Mouse (Mus musculus) 416B (cell line): ENCODE results near the gene Hoxa1.

ENCODE experiments used
- DNase-seq: peaks from one replicate; pipeline ENCODE4 v3.0.0; 2011; ENCODE audit warnings: low read depth

Hoxa1 gene

DNA sequence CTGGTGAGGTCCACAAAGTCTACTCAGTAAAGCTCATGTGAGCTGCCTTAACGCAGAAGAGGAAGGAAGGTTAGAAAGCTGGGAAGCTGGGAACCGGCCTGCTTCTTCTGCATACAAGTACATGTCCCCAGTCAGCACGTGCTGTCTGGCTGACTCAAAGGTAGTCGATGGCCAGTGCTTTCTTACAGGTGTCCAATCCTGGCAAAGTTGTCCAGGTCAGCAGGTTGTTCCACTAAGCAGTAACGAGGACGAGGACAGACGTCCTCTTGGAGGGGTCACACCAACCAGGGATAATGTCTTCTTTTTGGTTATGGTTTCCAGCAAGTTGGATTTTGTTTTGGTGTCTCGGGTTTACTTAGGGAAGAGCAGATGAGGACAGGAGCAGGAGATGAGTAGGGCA, 31.8 kb upstream of the Hoxa1 start:
- no peak for DNase-seq

DNA sequence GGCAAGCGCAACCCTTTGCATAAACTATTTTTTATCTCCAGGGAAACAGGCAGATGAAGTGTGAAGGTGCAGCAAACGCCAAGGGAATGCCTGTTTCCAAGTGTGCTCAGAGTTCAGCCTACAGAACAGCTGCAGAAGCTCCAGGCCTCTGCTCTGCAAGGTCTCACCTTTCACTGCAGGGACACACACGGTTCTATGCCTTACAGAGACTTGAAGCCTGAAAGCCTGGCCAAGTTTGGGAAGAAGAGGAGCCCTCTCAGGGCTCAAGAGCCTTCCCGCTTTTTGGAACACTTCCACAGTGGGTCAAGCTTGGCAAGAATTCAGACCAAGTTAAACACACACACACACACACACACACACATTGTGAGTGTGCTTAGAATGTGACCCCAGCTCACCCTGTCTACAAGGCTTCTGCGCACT, 31.1 kb upstream of the Hoxa1 start:
- DNase-seq = no peak

DNA sequence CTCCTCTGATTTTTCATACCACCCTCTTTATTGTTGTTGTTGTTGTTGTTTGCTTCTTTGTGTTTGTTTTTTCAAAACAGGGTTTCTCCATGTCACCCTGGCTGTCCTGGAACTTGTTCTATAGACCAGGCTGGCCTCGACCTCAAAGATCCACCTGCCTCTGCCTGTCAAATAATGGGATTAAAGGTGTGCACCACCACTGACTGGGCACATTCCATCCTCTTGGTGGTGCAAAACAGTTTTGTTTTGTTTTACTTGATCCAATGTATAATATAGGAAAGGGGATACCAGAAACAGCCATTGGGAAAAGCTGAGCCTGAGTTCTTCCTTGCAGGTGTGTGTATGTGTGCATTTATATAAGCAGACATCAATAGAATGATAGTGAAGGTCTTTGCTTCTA, 28.4 kb upstream of the Hoxa1 start:
- DNase-seq = no peak

DNA sequence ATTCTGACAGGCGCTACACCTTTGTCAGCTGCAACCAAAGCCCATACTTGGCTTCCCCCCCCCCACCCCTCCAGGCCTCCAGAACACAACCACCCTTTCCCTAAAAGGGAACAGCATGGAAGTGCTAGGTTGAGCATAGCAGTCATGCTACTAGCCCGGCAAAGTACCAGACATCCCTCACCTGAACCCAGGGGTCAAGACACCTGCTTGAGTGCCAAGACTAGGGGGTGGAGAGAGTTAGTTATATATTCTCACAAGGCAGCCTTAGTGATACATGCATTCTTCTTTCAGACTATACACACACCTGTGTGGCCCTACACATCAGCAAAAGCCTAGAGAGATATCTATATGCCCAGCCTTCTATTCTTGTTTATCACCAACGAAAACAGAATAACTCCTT, 27.7 kb upstream of the Hoxa1 start:
- DNase-seq = no peak

DNA sequence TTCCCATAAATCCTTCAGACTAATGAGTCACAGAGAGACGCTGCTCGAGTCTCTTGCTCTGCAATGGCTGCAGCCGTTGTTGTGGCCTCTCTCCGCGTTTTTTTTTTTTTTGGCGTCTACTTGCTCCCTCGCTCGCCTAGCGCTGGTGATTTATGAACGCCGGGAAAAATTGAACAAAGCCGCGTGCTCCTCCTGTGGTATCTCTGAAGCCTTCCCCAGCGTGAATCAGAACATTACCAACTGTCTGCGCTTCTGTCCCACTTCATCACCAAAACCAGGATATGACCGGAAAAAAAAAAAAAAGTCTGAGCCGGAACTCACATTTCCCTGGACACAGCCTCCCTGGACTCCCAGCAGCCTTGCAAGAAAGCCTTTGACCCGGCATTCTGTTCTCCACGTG, 27.1 kb upstream of the Hoxa1 start:
- no peak for DNase-seq

DNA sequence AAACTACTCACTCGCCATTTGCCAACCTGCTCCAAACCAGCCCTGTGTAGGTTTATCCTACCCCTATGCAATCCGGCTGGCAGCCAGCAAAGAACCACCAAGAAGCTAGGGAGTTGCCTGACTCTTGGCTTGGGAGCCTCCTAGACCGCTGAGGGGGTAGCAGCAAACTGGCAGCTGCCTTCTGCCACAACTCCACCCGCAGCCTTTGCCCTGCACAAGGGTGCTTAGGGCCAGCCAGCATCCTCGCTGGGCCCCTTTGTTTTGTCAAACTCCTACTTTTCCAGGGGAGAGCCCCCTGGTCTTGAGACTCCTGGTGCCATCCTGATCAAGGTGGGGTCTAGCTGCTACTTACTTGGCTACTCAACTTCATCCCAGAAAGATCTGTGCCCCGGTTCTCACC, 26.6 kb upstream of the Hoxa1 start:
- DNase-seq = no peak

DNA sequence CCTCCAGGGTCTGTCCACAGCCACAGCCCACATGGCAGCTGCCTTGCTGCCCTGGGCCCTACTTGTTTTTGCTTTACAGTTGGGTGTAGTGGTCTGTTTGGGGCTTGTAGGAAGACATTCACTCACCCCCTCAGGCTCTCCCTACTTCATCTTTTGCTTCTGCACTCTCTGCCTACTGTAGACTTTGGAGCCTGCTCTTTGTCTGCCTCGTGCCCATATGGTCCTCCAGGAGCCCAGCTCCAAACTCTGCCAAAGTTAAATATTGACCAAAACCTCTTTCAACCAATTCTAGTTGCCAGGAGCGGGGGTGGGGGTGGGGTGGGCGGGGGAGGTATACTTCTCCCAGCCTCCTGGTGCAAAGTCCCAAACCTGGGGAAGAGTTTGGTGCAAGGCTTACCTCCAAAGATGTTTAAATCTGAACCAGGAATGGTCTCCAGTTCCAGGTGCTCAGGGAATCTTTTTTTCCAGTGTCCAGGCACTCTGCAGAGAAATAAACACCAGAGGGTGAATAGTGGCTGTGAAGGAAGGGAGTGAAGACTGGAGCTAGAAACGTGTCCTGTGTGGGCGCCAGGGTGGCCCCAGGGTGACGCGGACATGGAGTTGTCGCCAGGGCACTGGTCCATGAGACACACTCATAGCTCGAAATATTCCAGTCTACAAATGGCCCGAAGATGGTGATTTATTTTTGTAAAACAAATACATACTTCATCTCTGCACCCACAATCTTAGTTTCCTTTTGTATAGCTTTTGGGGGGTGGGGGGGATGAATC, 25.4 kb upstream of the Hoxa1 start:
- no peak for DNase-seq

DNA sequence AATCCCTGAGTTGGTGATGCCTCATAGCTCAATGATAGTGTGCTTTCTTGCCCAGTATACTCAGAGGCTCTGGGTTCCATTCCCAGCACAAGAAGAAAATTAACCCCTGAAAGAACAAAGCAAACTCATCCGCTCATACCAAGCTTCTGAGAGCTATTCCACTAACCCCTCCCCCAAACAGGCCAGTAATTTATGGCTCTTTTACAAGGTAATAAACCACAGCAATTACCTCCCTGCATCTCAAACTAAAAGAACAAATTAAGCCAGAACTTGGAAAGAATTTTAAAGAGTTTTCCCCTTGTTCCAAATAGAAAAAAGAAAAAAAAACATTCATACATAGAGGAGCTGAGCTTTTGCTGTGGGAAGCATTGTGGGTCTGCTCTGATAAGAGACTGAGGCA, 24.7 kb upstream of the Hoxa1 start:
- DNase-seq = no peak

DNA sequence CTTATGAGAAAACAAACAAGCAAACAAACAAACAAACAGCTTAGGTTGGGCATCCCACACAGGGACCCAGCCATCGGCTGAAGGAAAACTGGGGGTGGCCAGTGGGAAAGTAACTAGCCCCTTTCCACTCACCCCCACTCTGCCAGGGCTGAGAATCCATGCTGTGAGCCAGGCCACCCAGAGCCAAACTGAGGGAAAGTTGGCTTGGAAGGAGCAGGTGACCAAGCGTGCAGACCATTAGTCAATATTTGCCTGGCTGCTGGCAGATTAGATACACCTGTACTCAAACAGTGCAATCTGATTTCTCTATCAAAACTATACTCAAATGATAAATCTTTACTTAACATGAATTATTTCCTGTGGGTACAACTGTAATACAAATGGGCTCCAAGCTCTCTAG, 23.9 kb upstream of the Hoxa1 start:
- DNase-seq = no peak

DNA sequence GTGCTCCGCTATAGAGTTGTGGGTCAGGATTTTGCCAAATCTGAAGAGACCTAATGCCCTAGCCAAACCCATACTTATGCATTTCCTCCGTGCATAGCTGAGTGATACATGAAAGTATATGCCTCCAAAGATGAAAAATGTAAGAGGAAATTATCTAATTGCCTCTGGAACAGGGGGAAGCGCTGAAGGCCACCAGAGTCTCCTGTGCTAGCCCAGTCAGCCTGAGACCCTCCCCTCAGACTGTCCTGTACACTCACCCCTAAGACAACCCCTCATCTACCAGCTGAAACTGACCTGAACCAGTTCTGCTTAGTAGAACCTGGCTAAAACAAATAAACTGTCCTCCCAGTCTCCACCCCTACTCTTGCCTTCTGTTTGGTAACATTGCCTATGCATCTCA, 22.6 kb upstream of the Hoxa1 start:
- no peak for DNase-seq

DNA sequence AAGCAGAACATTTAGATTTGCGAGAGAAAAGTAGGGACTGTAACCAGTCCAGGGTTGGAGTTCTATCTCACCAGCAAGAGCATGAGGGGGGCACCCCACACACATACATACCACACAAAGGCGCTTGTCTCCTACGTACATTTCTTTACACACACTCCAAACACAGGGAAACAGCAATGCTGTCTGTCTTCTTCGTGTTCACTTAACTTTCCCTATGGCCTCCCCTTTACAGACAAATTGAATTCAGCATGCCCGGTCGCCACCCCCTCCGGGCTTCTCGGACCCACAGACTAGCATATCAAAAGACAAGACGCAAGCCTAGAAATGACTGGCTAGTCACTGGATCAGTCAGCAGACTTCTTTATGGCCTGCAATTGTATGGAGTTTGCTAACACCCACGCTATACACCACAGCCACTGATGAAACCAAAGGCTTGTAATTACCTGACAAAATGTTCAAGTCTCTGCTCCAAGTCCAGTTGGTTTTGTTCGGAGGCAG, 22.1 kb upstream of the Hoxa1 start:
- no peak for DNase-seq

DNA sequence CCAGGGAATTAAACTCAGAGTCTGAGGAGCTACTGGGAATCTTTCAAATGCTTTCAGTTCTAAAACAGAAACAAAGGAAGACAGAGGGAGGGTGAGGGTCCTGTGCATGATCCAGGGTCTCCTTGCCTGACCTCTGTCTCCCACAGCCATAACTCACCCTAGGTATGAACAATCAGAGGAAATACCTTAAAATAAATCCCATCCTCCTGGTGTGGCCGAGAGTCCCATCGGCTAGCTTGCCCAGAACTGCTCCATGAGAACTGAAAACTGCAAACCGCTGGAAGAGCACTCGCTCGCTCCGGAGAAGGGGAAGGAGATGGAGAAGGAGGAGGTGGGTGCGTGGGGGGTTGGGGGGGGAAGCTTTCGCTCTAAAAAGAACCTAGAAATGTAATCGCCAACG, 21.6 kb upstream of the Hoxa1 start:
- DNase-seq = no peak

DNA sequence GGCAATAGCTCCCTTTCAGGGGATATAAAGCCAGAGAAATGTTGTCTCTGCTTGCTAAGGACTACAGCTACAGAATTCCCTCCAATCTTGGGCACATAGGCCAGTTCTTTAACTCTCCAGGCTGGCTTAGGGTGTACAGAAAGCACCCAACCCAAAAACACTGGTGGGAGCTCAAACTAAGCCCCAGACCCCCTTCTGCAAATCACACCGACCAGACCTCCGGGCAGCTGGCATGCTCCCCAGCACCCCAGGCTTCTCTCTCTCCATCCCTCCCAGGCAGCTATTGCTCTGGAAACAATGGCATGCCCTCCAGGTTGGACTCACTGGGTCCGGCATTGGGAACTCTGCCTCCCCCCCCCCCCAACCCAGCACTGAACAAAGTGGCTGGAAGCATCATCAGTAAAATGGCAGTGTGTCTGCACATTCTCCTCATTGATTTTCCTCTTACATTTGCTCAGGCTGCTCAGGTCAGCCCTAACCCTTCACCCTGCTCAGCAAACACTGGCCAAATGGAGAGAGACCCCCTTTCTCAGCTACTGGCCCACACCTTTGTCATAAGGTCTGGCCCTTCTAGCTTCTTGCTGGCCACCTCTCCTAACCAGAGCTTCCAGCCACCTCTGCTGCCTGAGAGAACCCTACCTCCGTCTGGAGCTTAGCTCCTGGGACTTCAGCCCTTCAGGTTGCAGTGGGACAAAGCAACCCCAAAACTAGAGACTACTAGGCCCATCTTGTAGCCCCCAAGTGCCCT, 21.0 kb upstream of the Hoxa1 start:
- DNase-seq = no peak

DNA sequence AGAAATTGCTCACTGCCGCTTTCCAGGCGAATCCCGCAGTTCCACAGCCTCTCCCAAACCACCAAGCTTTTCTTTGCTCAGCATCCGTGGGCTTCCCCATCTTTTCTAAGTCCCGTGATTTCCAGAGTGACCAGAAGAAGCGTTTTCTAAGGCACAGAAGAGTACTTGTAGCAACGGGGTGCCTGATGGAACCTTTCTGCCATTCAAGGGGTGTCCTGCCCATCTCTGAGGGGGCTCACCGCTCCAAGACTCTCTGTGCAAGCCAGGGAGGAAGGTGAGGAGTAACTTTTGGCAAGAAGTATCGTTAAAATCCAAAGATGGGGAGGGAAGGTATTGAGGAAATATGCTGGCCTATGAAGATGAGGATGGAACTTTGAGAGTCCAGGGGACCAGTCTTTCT, 19.7 kb upstream of the Hoxa1 start:
- no peak for DNase-seq

DNA sequence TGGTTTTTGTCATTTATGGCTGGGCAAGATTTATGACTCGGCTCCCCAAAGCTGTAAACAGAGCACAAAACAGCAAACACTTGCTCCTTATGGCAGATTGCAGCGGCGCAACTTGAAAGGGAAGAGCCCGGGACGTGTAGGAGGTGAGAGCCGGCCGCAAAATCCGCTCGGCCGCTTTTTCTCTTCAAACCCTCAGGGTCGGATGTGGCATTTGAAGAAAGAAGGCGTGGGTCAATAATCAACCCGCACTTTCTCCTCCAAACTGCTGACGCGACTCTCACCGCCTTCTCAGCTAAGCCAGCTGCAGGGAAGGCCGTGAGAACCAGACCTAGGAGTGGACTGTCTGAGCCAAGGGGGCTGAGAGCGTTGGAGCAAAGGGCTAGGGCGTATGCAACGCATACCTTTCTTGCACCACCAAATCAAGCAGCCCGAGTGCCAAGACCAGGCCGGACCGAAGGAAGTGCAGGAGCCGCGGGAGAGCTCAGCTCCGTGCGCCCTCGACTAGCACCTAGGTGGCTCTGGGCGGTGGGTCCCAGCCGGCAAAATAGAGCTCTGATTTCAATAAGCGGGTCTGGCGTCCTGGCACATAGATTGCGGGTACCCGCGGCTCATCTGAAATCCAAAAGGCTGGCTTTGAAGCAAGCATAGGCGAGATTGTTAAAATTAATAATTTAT, 19.1 kb upstream of the Hoxa1 start, which contains the start of gene 5730596B20Rik:
TSS of gene 5730596B20Rik (plus strand) at position 438 of the 675 bp plus-strand sequence.
- DNase-seq = no peak

DNA sequence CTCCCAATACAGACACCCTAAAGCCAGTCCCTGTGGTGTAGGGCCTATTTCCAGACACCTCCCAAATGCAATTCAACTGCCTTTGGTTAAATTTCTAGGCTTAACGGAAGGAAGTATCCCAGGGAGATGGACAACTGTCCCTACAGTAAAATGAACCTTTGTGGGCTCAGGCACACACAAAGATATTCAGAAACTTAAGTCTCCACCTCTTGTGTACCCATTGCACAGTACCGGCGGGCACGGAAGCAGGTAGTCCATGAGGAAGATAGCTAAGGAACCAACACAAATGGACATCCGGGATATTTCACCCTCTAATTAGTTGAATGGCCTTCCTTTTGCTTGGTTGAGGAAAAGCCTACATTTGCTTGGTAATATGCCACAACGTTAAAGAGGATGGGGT, 18.3 kb upstream of the Hoxa1 start:
- no peak for DNase-seq

DNA sequence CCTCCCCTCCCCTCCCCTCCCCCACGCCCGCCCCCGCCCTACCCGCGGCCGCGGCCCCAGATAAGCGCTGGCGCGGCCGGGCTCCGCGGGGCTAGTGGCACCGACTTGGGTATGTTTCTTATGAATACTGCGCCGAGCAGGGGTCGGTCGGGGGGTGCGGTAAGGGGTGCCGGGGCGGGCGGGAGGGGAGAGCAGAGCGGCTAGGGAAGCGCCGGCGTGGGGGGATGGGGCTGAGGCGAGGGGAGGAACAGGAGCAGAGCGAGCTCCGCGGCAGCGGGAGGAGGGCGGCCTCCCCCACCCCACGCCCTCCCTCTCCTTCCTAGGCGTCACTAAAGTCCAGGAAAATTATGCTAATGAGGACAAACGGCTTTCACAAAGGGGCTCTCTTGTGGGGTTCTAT, 17.7 kb upstream of the Hoxa1 start:
- no peak for DNase-seq

DNA sequence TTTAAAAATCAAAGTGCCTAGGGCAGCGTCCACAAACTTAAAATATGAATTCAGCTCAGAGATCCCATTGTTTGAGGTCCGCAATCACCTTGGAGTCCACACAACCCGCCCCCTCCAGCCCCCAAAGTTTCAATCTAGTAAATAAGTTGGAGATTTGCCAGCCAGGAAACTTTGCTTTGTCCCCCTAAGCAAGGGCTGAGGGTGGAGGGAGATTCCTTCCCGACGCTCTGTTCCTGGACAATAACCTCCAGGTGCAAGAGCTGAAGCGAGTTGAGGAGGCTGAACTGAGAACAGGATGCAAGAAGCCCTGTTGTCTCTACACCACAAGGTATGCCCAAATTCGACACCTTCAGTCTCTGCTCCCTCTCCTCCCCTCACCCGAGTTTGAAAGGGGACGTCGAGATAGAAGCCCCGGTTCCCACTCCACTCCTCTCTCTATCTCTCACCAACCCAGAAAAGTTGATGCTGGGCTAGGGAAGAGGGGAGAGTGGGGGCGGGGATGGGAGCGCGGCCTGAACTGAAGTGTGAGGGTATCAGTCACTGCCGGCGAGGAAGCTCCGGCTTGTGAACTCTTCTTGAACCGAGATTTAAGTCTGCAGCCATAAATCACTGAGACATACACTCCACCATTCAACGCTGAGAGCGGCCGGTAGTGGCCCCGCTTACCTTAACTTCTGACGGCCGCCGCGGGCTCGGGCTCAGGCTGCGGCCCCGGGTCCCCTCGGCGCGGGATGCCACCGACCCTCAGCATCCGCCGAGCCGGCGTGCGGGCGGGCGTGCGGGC, 17.0 kb upstream of the Hoxa1 start:
- DNase-seq = no peak

DNA sequence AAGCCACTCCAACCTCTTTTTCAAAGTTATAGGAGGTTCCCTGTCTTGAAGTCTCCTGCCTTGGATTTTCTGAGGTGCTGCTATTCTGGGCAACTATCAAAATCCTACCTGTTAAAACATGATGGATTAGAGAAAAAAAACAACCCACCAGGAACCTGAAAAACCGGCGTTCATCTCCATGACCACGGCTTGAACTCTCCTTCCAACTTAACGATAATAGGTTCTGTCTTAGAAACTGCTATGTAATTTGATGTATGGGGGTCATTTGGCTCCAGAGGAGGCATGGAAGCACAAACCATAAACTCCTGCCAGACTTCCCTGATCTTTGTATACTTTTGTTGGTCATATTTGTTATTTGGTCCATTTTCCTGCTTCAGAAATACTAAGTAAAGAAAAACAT, 15.5 kb upstream of the Hoxa1 start:
- DNase-seq = no peak

DNA sequence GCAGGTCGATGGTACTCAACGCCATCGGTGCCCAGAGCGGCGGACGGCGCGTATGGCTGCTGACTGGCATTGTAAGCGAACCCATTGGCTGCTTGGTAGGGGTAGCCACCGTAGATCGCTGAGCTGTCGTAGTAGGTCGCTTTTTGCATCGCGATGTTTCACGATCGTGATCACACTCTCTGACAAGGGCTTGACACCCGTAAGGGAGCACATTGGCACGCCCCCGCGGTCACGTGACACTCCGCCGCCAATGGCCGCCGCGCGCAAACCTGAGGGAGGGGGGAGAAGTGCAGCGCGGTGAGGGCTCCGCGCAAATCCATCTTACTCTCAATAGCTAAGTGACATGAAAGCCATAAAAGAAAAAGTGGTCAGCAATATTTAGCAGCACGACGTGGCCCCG, 14.4 kb upstream of the Hoxa1 start:
- DNase-seq = no peak

DNA sequence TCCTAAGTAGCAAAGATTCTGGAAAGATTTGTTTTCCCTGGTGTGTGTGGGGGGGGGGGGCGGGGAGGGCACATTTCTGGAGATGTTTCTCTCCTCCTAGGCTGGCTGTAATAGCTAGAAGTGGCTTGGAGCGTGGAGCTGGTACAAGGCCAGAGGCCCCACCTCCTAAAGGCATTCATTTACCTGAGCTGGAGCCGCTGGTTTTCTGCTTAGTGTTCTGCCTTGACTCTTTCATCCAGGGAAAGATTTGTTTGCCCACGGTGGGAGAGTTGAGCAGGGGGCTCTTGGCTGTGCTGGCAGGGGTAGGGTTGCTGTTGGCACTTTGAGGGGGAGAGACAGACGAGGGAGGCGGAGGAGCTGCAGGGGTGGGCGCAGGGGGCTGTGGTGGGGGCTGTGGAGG, 13.8 kb upstream of the Hoxa1 start:
- DNase-seq = no peak

DNA sequence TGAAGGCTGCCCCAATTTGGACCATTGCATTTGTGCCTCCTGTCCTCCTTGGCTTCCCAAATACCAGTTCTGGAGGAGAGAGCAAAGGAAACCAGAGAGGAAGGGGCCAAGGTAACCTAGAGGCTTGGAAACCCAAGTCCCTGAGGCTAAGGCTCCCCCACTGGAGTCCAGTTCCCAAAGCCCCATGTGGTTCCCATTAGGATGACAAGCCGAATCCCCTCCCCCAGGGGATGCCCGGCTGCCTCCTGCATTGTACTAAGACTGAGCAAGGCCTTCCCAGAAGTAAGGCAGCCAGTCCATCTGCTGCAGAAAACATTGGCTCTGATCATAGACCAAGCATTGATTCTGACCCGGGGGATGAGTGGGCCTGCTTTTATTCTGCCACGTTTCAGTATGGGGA, 13.2 kb upstream of the Hoxa1 start:
- no peak for DNase-seq
